Mouse (Mus musculus) right cerebral cortex, postnatal 25 days (tissue): Measurements from ENCODE around the gene Slc1a5.
A peak's percentile ranks its signal among the peaks of the same experiment; 100 is the strongest.

Experiments used
- DNase-seq: peaks from one replicate; pipeline ENCODE4 v3.0.0; 2022

Slc1a5 gene

DNA sequence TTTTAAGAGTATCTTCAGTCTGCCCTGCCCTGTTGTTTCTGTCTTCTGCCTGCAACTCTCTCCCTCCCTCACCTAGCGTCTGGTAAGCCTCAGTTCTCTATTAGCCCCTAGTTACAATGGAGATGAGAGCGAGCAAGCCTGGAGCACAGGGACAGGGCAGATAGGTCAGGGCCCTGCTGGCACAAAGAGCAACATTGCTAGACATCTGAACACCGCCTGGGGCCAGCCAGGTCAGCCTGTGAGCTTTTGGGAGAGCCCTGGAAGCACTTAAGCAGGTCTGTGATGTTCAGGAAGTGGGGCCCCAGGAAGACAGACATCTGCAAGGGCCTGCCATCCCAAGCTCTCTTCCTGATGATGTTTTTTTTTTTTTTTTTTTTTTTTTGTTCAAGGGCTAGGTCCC is 40.0 kb downstream of the Slc1a5 start:
- no peak for DNase-seq

DNA sequence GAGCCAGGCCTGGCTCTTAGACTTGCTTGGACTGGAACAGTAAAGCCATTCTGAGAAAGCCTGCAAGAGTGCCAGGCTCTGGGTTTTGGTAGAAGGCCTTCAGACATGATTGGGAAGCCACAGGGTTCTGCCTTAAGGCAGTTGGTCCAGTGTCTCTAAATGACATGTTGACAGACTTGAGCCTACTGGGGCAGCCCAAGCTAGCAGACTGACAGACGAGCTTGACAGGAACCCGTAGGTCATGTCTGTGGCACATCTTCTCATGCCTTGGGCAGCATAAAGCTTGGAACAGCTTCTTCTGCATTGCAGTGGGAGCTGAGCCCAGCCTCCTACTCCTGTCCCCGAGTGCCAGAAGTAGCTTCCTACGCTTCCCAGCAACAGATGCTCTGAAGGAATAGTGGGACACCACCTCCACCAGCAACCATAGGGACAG is 40.5 kb downstream of the Slc1a5 start:
- DNase-seq = peak; percentile 85

DNA sequence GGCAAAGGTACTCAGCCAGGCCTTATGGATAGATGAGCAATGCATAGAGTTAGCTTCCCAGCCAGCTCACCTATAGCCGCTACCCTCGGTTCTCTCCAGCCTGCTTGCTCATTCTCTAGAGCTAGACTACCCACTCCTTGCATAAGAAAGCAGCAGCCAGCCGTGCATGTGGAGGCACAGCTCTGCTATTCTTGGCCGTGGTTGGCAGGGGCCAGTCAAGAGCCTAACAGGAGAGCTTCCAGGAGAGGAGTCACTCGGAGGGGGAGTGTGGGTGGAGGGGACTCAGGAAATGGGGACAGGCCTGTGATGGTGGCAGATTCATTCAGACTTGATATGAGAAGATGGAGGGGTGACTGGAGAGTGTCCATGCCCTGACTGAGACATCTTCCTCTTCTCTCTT is 42.6 kb downstream of the Slc1a5 start:
- peak; percentile 85 for DNase-seq

DNA sequence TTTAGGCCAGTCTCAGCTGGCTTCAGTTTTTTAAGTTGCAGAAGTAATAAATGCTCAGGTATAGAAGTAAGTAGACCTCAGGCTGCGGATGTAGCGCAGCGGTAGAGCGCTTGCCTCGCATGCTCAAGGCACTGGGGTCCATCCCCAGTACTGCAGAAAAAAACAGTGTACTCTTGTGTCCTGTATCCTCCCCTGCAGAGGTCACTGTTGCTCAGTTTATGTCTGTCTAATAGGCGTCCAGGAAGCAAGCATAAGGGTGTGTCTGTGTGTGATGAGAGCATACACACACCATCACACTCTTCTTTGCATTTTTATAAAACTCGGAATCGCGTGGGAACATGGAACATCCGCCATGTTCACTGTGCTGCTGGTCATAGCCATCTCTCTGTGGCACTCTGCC is 44.6 kb downstream of the Slc1a5 start:
- DNase-seq = no peak

DNA sequence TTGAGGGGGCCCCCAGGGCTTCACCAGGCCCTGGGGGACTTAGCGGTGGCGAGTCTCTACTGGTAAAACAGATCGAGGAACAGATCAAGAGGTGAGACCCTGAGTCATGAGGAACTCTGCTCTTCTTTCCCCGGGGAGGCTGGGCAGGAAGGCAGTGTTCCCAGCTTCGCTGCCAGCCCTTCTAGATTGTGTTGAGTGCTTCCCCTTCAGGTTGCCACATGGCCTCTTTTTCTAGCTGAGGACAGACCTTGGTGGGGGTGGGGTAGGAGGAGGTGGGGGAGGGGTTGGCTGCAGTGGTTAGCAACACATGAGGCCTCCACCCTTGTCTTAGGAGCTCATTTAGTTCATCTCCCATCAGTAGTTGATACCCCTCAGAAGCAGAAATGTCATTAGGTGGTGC is 45.4 kb downstream of the Slc1a5 start:
- no peak for DNase-seq

DNA sequence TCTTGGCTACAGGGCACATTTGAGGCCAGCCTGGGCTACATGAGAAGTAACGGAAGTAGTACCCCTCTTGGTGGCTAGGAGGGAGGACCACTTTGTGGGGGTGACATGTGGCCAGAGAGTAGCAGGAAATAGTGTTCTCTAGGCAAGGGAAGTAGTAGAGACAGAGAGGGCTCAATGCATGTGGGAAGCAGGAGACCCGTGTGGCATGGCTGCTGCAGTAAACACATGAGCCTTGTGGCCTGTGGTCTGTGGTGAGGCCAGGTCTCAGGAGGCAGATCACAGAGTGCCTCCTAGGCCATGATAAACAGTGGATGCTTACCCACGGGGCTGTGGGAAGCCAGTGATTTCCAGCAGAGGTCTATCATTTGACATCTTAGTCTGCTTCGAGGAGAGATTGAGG is 46.1 kb downstream of the Slc1a5 start:
- DNase-seq = no peak

DNA sequence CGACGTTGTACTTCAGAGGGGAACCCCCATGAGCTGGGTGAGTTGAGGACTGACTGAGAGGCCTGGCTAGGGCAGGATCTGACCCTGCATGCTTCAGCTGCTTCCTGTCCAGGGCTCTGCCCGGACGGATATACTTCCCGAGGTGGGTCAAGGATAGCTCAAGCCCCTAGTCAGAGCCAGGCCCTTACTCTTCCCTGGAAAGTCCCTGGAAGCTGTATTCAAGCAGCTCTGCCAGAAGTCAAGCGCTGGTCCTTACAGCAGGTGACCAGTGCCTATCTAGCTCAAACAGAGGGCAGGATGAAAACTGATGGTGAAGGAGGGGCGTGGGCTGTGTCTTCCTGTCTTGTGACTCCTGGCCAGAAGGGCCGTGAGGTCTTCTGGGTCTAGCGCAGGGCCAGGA is 49.3 kb downstream of the Slc1a5 start:
- DNase-seq = no peak

DNA sequence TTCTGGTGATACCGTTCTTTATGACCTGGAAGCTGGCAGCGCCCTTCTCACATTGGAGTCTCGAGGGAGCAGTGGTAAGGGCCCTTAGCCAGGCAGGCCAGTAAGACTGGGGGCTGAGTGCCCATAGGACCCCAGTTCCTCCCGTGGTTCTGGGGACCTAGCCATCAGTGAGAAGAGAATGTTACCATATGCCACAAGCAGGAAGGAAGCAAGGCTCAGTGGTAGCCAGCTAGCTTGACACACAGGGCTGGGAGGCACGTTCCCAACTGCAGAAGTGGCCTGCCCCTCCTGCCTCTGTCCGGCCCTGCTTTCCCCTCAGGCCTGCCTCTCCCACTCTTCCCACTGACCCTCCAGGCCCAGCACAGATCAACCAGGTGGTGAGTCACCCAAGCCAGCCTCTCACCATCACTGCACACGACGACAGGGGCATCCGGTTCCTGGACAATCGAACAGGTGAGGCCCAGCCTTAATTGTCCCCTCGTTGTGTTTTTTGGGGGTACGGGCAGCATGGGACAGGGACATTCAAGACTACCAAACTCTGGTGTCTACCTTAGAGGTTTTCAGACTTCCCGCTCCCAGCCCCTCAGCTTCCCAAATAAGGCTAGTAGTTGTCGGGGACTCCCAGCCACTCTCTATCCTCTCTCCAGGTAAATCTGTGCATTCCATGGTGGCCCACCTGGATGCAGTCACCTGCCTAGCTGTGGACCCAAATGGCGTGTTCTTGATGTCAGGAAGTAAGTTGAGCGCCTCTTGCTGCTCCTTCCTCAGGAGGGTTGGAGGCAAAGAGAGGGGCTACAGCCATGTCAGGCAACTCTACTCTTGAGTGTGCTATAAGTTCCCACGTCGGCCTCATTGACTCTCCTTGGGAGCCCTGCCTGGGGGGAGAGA is 57.0 kb downstream of the Slc1a5 start:
- no peak for DNase-seq

DNA sequence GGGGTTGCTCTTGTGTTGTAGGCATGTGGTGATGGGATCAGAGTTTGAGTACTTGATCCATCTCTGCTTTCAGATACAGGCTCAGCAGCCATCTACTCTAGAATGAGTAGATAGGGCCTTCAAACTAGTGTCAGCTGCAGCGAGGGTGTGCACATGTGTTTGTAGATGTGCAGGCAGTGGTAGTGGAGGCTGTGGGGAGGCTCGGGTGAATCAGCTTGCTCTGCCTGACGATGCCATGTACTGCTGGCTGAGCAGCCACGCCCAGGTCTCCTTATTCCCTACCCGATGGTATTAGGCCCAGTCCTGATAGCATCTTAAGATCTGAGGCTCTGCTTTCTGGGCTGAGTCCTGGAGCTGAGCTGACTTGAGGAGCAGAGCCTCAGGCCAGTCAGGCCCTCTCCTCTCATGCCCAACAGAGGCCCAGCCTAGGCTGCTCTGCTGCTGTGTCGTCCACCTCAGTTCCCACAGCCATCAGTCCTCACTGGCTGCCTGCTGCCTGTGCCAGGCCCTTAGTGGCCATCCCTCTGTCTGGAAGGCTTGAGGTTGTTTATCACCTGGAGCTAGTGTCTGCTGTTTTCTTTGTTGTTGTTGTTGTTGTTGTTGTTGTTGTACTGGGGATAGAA is 57.8 kb downstream of the Slc1a5 start:
- no peak for DNase-seq

DNA sequence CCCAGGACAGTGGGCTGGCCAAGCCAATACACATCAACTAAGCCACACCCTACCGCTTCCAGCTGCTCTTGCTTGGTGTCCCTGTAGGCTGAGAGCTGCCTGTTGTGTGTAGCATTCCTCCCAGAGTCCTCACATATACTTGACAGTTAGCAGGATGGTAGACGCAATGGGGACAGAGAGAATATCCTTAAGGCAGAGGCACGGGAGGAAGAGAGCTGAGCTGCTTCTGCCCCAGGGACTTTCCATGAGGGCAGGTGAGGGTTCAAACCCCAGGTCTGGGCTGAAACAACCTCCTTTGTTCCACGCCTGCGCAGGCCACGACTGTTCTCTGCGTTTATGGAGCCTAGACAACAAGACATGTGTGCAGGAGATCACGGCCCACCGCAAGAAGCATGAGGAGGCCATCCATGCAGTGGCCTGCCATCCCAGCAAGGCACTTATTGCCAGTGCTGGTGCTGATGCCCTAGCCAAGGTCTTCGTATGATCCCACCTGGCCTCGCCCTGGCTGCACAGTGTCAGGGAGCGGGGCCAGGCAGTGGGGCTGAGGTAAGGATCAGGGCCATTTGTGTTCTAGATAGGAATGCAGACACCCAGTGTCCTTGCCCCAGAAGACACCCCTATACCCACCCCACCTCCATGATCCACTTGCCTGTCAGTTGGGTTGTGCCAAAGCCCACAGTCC is 58.4 kb downstream of the Slc1a5 start:
- DNase-seq = no peak

DNA sequence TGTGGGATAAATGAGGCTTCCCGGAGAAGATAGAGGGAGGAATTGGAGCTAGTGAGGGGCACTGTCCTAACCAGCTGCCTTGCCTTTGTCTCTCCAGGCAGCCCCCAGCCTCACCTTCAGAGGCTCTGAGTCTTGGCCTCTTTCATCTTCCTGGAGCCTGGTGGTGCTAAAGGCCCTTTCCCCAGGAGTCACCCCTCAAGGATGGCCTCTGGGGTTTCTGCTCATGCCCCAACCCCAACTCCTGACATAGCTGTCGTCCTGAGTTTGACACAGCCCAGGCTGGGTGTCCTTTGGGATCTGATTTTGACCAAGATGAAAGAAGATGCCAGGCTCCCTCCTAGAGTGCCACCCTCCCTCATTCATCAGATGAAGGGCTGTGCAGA is 59.0 kb downstream of the Slc1a5 start:
- DNase-seq = no peak

DNA sequence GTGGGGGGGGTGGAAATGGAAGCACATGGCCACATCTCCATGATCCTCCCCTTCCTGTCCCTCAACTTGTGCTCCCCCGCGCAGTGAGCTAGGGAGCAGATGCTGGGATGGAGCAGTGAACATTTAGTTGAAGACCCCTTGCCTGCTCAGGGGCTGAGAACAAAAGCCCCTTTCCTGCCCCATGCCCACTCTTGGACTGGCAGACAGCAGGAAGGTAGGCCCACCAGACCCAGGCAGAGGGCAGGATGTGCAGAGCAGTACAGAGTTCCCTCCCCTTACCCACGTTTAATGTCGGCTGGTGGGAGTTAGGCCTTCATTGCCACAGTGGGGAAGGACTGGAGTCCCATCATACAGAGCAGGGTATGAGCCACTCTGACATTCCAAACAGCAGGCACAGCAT is 59.9 kb downstream of the Slc1a5 start:
- no peak for DNase-seq

DNA sequence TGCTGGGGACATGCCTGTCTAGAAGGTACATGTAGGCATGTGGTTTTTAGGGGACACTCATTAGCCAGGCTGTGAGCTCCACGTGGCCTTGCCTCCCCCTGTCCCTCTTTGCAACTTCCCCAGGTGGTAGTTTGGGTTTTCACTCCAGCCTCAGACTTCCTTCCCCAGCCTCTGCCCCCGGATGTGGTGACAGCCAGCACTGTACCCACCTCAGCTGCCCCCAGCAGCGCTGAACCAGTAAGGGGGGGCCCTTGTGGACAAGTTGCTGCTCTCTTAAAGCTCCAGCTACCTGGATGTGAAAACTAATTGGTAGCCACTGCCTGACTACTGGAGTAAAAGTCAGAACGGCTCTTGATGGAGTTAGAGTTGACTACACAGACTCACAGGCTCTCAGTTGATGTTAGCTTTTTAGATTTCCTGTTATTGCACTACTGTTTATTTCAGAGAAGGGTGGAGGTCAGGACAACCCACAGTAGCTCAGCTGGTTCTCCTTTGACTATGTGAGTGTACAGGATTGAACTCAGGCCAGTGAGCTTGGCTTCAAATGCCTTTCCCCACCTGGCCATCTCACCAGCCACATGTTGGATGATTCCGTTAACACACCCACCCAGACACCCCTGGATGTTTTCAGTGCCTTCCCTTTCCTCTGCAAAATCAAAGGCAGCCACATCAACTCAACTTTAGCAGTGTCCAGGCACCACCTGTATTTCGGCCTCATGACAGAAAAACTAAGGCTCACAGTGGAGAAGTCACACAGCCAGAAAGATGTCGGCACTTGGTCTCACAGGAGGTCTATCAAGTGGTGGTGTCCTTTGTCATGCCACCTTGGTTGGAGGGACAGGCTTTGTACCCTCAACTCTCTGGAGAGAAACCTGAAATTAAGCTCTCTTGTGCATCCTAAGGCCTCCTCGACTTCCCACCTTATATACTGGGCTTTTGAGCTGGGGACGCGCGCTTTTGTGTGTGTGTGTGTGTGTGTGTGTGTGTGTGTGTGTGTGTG is 60.7 kb downstream of the Slc1a5 start:
- DNase-seq = no peak

DNA sequence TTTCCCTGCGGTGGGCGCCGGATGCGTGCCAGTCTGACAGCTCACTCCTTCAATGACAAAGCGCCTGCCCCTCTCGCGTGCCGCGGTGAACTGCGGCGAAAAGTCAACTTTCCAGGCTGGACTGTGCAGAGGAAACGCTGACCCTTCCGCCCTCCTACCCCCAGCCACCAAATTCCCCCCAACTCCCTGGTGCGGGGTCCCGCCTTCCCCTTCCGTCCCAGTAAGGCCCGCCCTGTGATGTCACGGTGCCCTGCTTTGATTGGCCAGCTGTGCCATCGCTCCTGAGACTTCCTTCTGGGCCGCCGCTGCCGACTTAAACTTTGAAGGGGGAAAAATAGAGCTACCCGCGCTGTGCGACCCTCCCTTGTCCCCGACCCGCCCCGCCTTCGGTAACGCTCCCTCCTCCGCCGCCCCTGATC is 61.5 kb downstream of the Slc1a5 start, which contains the start of gene Prkd2:
TSS of gene Prkd2 (plus strand) at position 258 of the 419 bp plus-strand sequence.
- DNase-seq = peak; percentile 88

DNA sequence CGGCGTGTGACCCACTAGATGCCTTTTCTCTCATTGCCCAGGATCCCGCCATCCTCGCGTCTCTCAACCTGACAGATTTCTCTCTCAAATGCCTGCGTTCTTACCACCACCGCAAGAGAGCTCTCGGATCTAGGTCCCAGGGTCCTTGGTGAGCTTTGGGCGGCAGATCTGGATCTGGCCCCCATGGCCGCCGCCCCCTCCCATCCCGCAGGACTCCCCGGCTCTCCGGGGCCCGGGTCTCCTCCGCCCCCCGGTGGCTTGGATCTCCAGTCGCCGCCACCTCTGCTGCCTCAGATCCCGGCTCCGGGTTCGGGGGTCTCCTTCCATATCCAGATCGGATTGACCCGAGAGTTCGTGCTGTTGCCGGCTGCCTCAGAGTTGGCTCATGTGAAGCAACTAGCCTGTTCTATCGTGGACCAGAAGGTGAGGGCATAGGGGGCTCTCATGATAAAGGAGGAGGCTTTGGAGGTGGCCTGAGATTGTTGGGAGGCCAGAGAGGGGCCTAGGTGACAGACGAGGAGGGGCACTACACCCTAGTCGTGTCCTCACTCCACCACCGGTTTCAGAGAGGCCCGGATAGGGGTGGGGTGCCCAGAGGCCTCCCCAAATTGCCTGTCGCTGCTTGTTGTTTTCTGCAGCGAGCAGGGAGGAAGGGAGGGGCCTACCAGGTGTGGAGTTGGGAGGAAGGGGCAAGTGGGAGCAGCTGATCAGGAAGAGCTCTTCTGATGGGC is 62.5 kb downstream of the Slc1a5 start:
- DNase-seq = no peak

DNA sequence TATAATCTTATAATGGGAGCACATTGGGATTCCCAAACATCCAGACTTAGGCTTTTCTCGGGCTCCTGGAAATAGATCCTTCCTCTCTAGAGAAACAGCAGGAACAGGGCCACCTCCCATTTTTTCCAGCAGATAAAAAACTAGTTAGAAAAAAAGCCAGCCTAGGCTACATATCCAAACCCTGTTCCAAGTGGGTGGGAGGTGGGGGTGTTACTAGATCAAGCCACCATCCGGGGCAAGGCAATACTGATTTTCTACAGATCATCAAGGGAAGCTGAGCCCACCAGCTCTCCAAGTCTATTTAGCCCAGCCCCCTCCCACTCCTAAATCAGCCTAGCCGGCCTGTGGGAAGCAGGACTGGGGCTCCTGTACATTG is 63.5 kb downstream of the Slc1a5 start:
- no peak for DNase-seq

DNA sequence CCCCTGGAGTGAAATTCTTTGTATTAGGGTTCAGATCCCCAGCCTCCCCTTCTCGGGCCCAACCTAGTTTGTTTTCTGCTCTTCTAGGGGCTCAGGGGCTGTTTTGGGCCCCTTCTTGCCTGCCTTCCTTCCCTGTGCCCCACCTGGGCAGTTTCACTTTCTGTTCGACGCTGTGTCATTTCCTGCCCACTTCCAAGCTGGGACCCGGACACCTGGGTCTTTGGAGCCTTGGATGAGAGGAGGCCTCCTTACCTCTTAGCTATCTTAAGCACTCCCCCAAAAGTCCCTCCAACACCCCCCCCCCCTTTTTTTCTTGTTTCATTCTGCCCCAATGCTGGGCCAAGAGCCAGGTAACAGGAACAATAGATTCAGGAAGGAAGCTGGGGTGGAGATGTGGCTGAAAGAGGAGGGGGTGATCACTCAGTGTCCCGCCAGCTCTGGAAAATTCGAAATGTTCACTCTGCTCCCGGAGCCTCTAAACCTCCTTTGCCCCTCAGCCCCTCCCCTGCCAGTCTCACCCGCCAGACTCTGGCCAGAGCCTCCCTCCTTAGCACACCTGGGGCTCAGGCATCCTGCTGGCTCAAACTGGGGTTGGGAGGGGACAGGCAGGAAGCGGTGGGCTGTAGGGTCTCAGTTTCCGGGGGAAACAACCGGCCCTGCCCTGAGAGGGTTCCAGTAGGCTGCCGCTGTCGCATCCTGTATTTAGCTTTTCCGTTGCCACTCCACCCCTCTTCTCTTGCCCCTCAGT is 64.1 kb downstream of the Slc1a5 start:
- no peak for DNase-seq

DNA sequence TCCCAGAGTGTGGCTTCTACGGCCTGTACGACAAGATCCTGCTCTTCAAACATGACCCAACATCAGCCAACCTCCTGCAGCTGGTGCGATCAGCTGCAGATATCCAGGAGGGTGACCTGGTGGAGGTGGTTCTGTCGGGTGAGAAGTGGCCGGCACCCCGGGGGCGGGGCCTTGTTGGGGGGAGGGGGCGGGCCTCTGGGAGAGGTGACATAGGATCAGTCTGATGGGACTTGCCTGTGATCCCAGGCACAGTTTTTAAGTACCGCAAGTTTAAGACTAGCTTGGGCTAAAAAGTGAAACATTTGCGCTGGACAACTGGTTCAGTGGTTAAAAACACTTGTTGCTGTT is 64.7 kb downstream of the Slc1a5 start:
- DNase-seq = no peak

DNA sequence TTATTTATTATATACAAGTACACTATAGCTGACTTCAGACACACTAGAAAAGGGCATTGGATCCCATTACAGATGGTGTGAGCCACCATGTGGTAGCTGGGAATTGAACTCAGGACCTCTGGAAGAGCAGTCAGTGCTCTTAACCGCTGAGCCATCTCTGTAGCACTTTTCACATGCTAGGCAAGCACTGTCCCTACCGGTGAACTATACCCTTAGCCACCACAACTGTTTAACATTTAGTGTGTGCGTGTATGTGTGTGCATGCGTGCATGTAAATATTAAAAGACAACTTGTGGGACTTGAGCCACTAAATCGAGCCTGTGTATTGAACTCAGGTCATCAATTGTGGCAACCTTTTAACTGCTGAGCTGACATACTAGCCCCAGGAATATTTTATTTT is 65.6 kb downstream of the Slc1a5 start:
- no peak for DNase-seq

DNA sequence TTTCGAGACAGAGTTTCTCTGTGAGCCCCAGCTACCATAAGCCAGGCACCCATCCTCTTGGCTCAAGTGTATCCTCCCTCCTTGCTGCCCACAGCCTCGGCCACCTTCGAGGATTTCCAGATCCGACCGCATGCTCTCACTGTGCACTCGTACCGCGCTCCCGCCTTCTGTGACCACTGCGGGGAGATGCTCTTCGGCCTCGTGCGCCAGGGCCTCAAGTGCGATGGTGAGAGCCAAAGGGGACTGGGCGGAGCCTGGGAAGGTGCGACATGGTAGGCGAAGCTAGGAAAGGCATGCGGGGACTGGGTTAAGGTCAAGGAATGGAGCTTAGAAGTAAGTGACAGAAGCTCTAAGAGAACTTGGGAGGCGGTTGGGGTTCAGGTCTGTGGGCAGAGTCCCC is 66.4 kb downstream of the Slc1a5 start:
- DNase-seq = no peak
